Mouse (Mus musculus): ENCODE measurements at regions not wholly inside any gene's neighbourhood (a gene's known extent, or its start where the extent isn't known, plus 50 kb on each side); places are given as distances from the start of the nearest gene placed in this dataset.

DNA sequence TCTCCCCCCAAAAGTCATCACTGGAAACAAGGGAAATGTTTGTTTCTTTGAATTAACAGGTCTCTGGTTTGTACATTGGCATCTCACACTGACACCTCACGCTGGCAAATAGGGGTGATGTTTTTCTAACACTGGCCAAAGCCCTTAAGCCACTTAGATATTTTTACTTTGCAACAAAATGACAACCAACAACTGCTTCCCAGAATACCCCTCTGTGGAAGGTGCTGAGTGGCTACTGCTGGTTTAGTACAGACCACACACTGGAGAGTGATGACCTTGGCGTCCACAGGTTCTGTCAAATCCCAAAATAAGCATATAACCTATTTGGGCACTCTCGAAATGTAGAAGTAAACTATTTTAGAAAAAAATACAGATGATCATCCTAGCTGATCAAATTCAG, 163.3 kb downstream of the Gm11361 start:
- TF ChIP-seq EP300 (IDR thresholded peaks at IDR 0.05): no peak
- TF ChIP-seq CTCF (IDR thresholded peaks at IDR 0.05): no peak

Data from lung, postnatal 0 days (tissue).